Mouse (Mus musculus): Measurements from ENCODE around the gene Atp6v1e2. TPM values are rescaled to one million over a fixed set of nuclear protein-coding genes. Genes with fewer than 3 reads are reported as not detected.
A peak's percentile ranks its signal among the peaks of the same experiment; 100 is the strongest.

The Atp6v1e2 gene
- polyA plus RNA-seq, 1 experiment from 2014 or later: not detected

DNA sequence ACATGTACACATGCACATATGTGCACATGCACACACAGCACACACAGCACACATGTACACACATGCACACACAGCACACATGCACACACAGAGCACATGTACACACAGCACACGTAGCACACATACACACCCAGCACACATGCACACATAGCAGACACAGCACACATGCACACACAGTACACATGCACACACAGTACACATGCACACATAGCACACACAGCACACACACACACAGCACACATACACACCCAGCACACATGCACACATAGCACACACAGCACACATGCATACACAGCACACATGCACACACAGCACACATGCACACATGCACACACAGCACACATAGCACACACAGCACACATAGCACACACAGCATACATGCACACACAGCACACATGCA is 33.5 kb upstream of the Atp6v1e2 start:
- Histone ChIP-seq H3K27ac (ENCODE audit: low read depth, low read length) (no peak overlapping the region), H3K27me3 (ENCODE audit: control insufficient read depth, insufficient read depth, low read length) (no peaks in the 10 kb centered on the region), H3K9ac (ENCODE audit: low read depth, low read length) (no peak overlapping the region), H3K4me2 (no peak overlapping the region), H3K36me3 (ENCODE audit: control insufficient read depth, insufficient read depth, low read length) (peaks cover 3% of the 10 kb centered on the region; the same call in 1 of the 2 replicates), H3K9me3 (replicated peaks; ENCODE audit: control insufficient read depth, low read length) (no peaks in the 10 kb centered on the region), H3K4me3 (ENCODE audit: low read depth, low read length) (no peak overlapping the region), H3K4me1 (ENCODE audit: control insufficient read depth, insufficient read depth, low read length) (peaks cover 9% of the 10 kb centered on the region)
- no peak for ATAC-seq (replicated peaks; ENCODE audit: insufficient number of reproducible peaks, low FRiP score, low TSS enrichment)
- WGBS (ENCODE audit: insufficient replicate concordance): 79% methylated on average over 1 of the region's 1 CpGs

DNA sequence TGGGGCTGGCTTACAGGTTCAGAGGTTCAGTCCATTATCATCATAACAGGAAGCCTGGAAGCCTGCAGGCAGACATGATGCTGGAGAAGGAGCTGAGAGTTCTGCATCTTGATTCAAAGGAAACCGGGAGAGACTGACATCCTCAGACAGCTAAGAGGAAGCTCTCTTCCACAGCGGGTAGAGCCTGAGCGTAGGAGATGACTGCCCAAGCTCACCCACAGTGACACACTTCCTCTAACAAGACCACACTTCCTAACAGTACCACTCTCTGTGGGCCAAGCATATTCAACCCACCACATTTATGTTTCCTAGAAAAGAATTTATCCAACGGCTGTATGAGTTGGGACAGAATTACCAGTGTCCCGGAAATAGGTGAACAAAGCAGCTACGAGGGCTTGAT is 30.8 kb upstream of the Atp6v1e2 start:
- Histone ChIP-seq H3K27me3 (ENCODE audit: control insufficient read depth, insufficient read depth, low read length) (no peaks in the 10 kb centered on the region), H3K9me3 (replicated peaks; ENCODE audit: control insufficient read depth, low read length) (no peaks in the 10 kb centered on the region), H3K4me3 (ENCODE audit: low read depth, low read length) (no peak overlapping the region), H3K36me3 (ENCODE audit: control insufficient read depth, insufficient read depth, low read length) (peaks cover 3% of the 10 kb centered on the region; the same call in 1 of the 2 replicates), H3K9ac (ENCODE audit: low read depth, low read length) (no peak overlapping the region), H3K4me1 (ENCODE audit: control insufficient read depth, insufficient read depth, low read length) (peaks cover 5% of the 10 kb centered on the region), H3K27ac (ENCODE audit: low read depth, low read length) (no peak overlapping the region), H3K4me2 (no peak overlapping the region)
- 82% methylated on average over 6 of the region's 6 CpGs for WGBS (ENCODE audit: insufficient replicate concordance)
- no peak for ATAC-seq (replicated peaks; ENCODE audit: insufficient number of reproducible peaks, low FRiP score, low TSS enrichment)

- H3K9ac ChIP-seq (ENCODE audit: low read depth, low read length): 0 out of 2 replicates have a peak overlapping the region, but pooled peaks have one; percentile 3
- H3K4me1 ChIP-seq (ENCODE audit: control insufficient read depth, insufficient read depth, low read length): no peaks in the 10 kb centered on the region
- H3K27ac ChIP-seq (ENCODE audit: low read depth, low read length): no peak overlapping the region
- WGBS (ENCODE audit: insufficient replicate concordance): 70% methylated on average over 10 of the region's 10 CpGs
- peaks cover 5% of the 10 kb centered on the region; the same call in 1 of the 2 replicates for H3K36me3 ChIP-seq (ENCODE audit: control insufficient read depth, insufficient read depth, low read length)
- no peaks in the 10 kb centered on the region for H3K27me3 ChIP-seq (ENCODE audit: control insufficient read depth, insufficient read depth, low read length)
- ATAC-seq (replicated peaks; ENCODE audit: insufficient number of reproducible peaks, low FRiP score, low TSS enrichment): no peak
- H3K4me3 ChIP-seq (ENCODE audit: low read depth, low read length): no peak overlapping the region
- no peak overlapping the region for H3K4me2 ChIP-seq
- H3K9me3 ChIP-seq (replicated peaks; ENCODE audit: control insufficient read depth, low read length): no peaks in the 10 kb centered on the region
Measured at GRCm38 (mm10) chr17:86976387-86976786, 28.7 kb upstream of the Atp6v1e2 start.

DNA sequence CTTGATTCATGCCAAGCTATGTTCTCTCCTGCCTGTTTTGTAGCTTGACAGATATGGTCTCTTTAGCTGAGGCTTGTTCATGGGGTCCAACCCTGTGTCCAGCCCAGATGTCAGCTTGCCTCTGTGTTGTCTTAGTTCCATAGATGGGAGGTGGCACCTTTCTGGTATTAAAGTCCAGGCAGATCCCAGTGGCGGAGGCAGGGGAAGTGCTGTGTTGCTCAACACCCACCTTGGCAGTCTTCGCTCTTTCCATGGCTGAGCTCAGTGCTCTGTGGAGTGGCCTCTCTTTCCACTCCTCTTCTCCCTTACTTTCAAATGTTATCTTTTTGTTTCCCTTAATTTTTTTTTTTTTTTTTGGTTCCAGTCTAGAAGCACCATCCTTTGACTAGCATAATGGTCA is 25.4 kb upstream of the Atp6v1e2 start:
- Histone ChIP-seq H3K4me3 (ENCODE audit: low read depth, low read length) (no peak overlapping the region), H3K9ac (ENCODE audit: low read depth, low read length) (no peak overlapping the region), H3K36me3 (ENCODE audit: control insufficient read depth, insufficient read depth, low read length) (0 out of 2 replicates have a peak, but pooled peaks cover 2% of the 10 kb centered on the region), H3K27ac (ENCODE audit: low read depth, low read length) (no peak overlapping the region), H3K9me3 (replicated peaks; ENCODE audit: control insufficient read depth, low read length) (no peaks in the 10 kb centered on the region), H3K27me3 (ENCODE audit: control insufficient read depth, insufficient read depth, low read length) (no peaks in the 10 kb centered on the region), H3K4me1 (ENCODE audit: control insufficient read depth, insufficient read depth, low read length) (peaks cover 10% of the 10 kb centered on the region), H3K4me2 (no peak overlapping the region)
- WGBS (ENCODE audit: insufficient replicate concordance): 87% methylated on average over 2 of the region's 2 CpGs
- ATAC-seq (replicated peaks; ENCODE audit: insufficient number of reproducible peaks, low FRiP score, low TSS enrichment): no peak

DNA sequence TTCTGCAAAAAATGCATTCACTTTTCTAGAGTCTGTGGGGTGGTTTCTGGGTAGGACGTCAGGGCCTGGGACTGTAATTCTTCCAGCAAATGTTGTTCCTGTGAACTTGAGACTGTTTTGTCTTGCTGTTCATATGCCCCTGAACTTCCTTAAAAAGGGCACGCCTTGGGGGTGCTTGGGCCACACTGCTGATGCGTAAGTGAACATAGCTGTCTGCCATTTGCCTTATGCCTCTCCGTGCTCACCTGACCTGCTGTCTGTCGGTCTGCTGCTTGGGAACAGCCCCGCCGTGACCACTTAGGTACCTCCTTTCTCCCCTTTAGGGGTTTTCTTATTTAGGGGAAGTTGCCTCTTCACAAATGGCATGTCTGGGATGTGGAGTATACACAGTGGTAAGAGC is 24.2 kb upstream of the Atp6v1e2 start:
- ATAC-seq (replicated peaks; ENCODE audit: insufficient number of reproducible peaks, low FRiP score, low TSS enrichment): no peak
- H3K27ac ChIP-seq (ENCODE audit: low read depth, low read length): no peak overlapping the region
- peaks cover 2% of the 10 kb centered on the region; the same call in 1 of the 2 replicates for H3K36me3 ChIP-seq (ENCODE audit: control insufficient read depth, insufficient read depth, low read length)
- H3K27me3 ChIP-seq (ENCODE audit: control insufficient read depth, insufficient read depth, low read length): no peaks in the 10 kb centered on the region
- peaks cover 22% of the 10 kb centered on the region for H3K4me1 ChIP-seq (ENCODE audit: control insufficient read depth, insufficient read depth, low read length)
- H3K9me3 ChIP-seq (replicated peaks; ENCODE audit: control insufficient read depth, low read length): no peaks in the 10 kb centered on the region
- H3K9ac ChIP-seq (ENCODE audit: low read depth, low read length): no peak overlapping the region
- no peak overlapping the region for H3K4me3 ChIP-seq (ENCODE audit: low read depth, low read length)
- no peak overlapping the region for H3K4me2 ChIP-seq
- WGBS (ENCODE audit: insufficient replicate concordance): 82% methylated on average over 7 of the region's 7 CpGs

- no peak for ATAC-seq (replicated peaks; ENCODE audit: insufficient number of reproducible peaks, low FRiP score, low TSS enrichment)
- Histone ChIP-seq H3K4me2 (no peak overlapping the region), H3K27me3 (ENCODE audit: control insufficient read depth, insufficient read depth, low read length) (no peaks in the 10 kb centered on the region), H3K4me1 (ENCODE audit: control insufficient read depth, insufficient read depth, low read length) (peaks cover 23% of the 10 kb centered on the region), H3K4me3 (ENCODE audit: low read depth, low read length) (no peak overlapping the region), H3K9me3 (replicated peaks; ENCODE audit: control insufficient read depth, low read length) (no peaks in the 10 kb centered on the region), H3K9ac (ENCODE audit: low read depth, low read length) (no peak overlapping the region), H3K36me3 (ENCODE audit: control insufficient read depth, insufficient read depth, low read length) (peaks cover 2% of the 10 kb centered on the region; the same call in 1 of the 2 replicates), H3K27ac (ENCODE audit: low read depth, low read length) (no peak overlapping the region)
- WGBS (ENCODE audit: insufficient replicate concordance): 71% methylated on average over 5 of the region's 5 CpGs
Measured at GRCm38 (mm10) chr17:86971036-86971435, 23.3 kb upstream of the Atp6v1e2 start.

DNA sequence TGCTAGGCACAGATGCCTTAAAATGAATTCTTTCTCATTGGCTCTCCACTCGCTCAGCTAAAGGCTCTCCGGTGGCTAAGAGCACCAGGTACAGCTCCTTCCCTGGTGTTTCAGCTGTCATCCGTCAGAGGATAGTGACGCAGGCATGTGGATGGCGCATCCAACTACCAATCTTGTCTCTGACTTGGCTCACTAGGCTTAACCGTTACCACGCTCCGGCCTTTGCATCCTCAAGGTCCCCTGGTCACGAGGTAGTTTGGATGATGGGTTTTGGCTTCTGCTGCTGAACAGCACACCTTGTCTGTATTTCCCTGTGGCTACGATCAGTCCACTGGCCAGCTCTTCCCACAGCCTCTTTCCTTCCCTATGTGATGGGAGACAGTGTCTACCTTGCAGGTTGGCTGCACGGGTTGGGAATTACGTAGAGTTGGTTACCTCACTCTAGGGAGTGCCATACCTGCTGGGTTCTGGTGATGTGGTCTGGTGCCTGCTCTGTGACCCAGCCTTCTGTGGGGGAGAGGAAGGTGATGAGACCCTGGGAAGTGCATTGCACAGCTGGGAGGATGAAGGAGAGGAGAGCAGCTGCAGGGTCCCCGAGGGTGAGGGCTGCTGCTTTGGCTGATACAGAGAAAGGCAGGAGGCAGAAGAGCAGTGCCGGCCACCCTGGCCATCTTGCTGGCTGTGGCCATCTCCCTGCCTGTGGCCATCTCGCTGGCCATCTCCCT is 22.5 kb upstream of the Atp6v1e2 start:
- H3K36me3 ChIP-seq (ENCODE audit: control insufficient read depth, insufficient read depth, low read length): peaks cover 2% of the 10 kb centered on the region; the same call in 1 of the 2 replicates
- H3K4me3 ChIP-seq (ENCODE audit: low read depth, low read length): no peak overlapping the region
- H3K9me3 ChIP-seq (replicated peaks; ENCODE audit: control insufficient read depth, low read length): no peaks in the 10 kb centered on the region
- no peak overlapping the region for H3K27ac ChIP-seq (ENCODE audit: low read depth, low read length)
- no peak overlapping the region for H3K4me2 ChIP-seq
- WGBS (ENCODE audit: insufficient replicate concordance): 85% methylated on average over 15 of the region's 15 CpGs
- ATAC-seq (replicated peaks; ENCODE audit: insufficient number of reproducible peaks, low FRiP score, low TSS enrichment): no peak
- no peak overlapping the region for H3K9ac ChIP-seq (ENCODE audit: low read depth, low read length)
- no peaks in the 10 kb centered on the region for H3K27me3 ChIP-seq (ENCODE audit: control insufficient read depth, insufficient read depth, low read length)
- peaks cover 27% of the 10 kb centered on the region for H3K4me1 ChIP-seq (ENCODE audit: control insufficient read depth, insufficient read depth, low read length)

- peaks cover 2% of the 10 kb centered on the region; the same call in 1 of the 2 replicates for H3K36me3 ChIP-seq (ENCODE audit: control insufficient read depth, insufficient read depth, low read length)
- no peaks in the 10 kb centered on the region for H3K27me3 ChIP-seq (ENCODE audit: control insufficient read depth, insufficient read depth, low read length)
- no peak overlapping the region for H3K4me2 ChIP-seq
- no peak for ATAC-seq (replicated peaks; ENCODE audit: insufficient number of reproducible peaks, low FRiP score, low TSS enrichment)
- H3K4me3 ChIP-seq (ENCODE audit: low read depth, low read length): no peak overlapping the region
- no peak overlapping the region for H3K9ac ChIP-seq (ENCODE audit: low read depth, low read length)
- no peaks in the 10 kb centered on the region for H3K9me3 ChIP-seq (replicated peaks; ENCODE audit: control insufficient read depth, low read length)
- H3K27ac ChIP-seq (ENCODE audit: low read depth, low read length): no peak overlapping the region
- 80% methylated on average over 5 of the region's 5 CpGs for WGBS (ENCODE audit: insufficient replicate concordance)
- peaks cover 32% of the 10 kb centered on the region for H3K4me1 ChIP-seq (ENCODE audit: control insufficient read depth, insufficient read depth, low read length)
Measured at GRCm38 (mm10) chr17:86969582-86969981, 21.9 kb upstream of the Atp6v1e2 start.

- H3K9me3 ChIP-seq (replicated peaks; ENCODE audit: control insufficient read depth, low read length): no peaks in the 10 kb centered on the region
- peaks cover 2% of the 10 kb centered on the region; the same call in 1 of the 2 replicates for H3K36me3 ChIP-seq (ENCODE audit: control insufficient read depth, insufficient read depth, low read length)
- H3K4me2 ChIP-seq: peak overlapping the region; percentile 45
- peaks cover 32% of the 10 kb centered on the region for H3K4me1 ChIP-seq (ENCODE audit: control insufficient read depth, insufficient read depth, low read length)
- H3K4me3 ChIP-seq (ENCODE audit: low read depth, low read length): no peak overlapping the region
- peak overlapping the region; percentile 84 for H3K27ac ChIP-seq (ENCODE audit: low read depth, low read length)
- H3K9ac ChIP-seq (ENCODE audit: low read depth, low read length): no peak overlapping the region
- ATAC-seq (replicated peaks; ENCODE audit: insufficient number of reproducible peaks, low FRiP score, low TSS enrichment): no peak
- WGBS (ENCODE audit: insufficient replicate concordance): 66% methylated on average over 5 of the region's 5 CpGs
- no peaks in the 10 kb centered on the region for H3K27me3 ChIP-seq (ENCODE audit: control insufficient read depth, insufficient read depth, low read length)
Measured at GRCm38 (mm10) chr17:86968581-86968980, 20.9 kb upstream of the Atp6v1e2 start.

Data from heart, embryonic 11.5 days (tissue).